Mouse (Mus musculus) right cerebral cortex, postnatal 25 days (tissue): ENCODE results near the gene Raver2.
"Not testable (repeated sequence)": the region's sequence is repeated elsewhere in the genome, so short reads cannot be mapped to it uniquely, and the experiment has no call there.

Experiments used
- DNase-seq: peaks from one replicate; pipeline ENCODE4 v3.0.0; 2022

The Raver2 gene

DNA sequence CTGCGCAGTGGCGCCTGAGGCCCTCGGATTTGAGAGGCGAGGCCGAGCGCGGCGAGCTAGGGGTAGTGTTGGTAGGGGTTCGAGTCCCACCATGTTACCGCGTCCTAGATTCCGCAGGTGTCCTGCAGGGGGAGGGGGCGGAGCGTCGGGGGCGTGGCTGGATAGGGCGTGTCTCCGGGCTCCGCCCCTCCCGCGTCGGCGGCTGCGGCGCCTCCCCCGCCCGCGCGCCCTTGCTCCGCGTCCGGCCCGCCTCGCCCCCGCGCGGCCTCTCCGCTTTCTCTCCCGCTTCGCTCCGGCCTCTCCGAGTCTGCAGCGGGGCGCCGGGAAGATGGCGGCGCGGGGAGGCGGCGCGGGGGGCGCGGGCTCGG lies at the start of gene Raver2:
Gene Raver2 (plus strand): TSS at position 198 of the 368 bp plus-strand sequence.
- DNase-seq, result peak; percentile 53

DNA sequence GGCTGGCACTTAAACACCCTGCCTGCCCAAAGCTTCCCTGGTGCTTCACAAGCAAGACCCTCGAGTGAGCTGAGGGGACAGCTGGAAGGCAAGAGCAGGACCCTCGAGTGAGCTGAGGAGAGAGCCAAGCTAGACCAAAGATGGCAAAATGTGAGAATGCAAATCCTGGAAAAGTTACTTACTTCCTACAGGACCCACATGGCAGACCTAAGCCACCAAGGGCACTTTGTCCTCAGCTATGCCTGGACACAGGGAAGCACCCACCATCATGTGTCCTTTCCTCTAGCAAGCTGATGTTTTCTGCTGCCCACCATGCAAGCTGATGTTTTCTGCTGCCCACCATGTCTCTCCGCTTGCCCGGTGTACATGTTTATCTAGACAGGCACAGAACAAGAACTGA lies 48.2 kb upstream of the Raver2 start, which contains the start of gene Gm10577:
Gene Gm10577 (minus strand): TSS at position 101 of the 400 bp plus-strand sequence.
- no peak for DNase-seq

DNA sequence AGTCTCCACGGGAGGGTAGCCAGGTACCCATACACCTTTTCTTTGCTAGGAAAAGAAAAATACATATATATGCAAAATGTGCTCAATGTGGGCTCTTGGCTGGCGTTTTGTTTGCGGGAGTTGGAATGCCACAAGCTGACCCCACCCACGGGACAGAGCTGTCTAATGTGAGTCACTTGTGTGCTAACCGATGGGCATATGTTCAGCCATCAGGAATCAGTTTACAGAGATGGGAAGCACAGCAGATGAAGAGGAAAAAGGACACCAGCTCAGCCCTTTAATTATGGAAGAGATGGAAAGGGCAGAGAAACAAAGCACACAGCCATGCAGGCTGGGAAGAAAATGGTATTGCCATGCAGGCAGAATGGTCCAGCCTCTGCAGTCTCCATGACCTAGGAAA lies 42.2 kb upstream of the Raver2 start:
- DNase-seq, result peak; percentile 51

DNA sequence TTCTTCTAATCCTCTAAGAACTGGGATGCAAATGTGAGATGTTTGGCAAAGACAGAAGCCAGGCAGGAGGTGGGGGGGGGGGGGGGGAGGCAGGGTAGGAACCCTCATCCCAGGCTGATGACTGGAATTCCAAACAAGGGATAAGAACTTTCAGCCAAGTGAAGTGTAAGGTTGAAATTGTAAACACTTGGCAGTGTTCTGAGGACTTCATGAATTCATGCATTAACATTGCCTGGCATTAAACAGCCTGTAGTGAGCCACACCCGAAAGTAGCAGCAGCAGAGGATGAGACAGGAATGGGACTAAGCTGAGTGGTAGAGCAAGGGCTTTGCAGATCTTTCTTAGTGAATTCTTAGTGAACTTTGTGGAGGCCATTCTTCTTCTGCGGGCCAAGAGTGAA lies 41.8 kb upstream of the Raver2 start:
- DNase-seq, result no peak

DNA sequence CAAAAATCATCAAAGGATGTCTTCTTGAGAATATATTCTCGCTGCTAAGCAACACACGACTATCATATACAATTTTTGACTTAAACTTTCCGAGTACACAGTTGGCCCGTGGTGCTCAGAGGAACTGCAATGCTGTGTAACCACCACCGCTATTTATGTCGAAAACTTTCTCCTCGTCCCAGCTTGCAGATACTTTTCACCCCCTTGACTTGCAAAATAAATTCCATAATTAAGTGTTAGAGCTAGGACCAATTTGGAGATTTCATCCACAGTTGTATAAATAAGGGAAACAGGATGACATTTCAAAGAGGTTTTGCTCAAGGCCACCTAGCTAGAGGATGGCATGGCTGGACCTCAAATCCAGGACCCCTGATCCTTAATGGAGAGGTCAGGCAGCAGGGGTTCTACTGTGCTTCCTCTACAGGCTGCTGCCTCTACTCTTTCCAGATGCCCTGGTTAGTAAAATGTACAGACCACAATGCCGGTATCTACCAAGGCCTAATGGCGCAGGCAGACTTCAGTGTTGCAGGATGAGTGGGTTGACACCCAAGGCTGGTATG lies 40.9 kb upstream of the Raver2 start:
- no peak for DNase-seq

DNA sequence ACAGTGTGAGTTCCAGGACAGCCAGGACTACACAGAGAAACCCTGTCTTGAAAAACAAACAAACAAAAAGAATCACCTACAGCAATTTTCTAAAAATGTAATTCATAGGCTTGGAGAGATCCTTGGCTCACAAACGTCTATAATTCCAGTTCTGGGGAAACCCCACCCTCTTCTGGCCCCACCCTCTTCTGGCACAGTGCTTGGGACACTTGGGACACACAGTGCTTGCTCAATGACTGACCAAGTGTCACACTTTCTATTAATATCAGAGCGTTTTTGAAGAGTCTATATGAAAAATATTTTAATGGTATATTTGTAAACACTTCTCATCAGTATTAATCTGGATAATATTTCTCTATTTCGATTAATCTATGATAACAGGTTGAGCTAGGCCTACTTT lies 35.7 kb upstream of the Raver2 start:
- no peak for DNase-seq

DNA sequence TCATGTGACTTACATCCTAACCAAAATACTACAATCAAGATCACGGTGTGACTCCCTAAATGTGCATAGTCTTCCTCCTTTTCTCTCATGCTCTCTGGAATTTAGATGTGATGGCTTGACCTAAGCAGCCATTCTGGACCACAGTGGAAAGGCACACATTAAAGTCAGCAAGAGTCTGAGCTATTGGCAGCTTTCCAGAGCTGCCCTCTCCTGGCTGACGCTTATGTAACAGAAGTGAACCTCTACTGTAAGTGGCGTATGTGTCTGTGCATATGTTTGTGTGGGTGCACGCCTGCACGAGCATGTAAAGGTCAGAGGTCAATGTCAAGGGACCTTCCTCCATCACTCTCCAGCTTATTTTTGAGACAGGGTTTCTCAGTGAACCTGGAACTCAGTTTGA lies 33.7 kb upstream of the Raver2 start:
- no peak for DNase-seq

DNA sequence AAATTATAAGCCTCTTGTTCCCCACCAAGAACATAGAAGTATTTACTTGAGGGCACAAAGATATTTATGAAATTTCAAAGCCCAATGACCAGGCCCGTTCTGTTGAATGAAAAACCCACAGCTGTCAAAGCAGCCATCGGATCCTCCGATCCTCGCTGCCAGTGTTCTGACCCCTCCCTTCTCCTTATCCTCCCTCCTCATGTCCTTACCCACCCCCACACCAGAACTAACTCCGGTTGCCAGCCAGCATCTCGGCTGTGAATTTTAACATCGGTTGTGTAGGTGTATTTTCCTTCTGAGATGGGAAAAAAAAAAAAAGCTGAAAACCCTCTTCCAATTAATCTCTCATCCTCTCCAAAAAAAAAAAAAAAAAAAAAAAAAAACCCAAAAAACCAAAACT lies 31.6 kb upstream of the Raver2 start:
- DNase-seq, result peak; percentile 52

DNA sequence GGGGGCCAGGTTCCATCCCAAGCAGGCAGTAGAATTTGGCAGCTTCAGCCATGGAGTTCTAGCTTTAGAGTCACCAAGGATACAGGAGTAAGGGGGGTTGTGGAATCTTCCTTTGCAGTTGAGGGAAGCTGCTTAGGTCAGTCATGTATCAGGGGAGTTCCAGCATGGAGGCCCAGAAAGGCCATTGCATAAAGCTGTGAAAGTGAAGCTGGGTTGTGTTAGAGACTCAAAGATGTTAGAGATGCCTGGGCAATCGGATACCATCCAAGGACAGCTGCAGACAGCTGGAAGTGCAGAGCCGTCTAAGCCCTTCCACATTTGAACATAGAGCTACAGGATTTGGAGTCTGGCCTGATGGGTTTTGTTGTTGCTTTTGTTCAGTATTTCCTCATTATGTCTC lies 25.1 kb upstream of the Raver2 start:
- no peak for DNase-seq

DNA sequence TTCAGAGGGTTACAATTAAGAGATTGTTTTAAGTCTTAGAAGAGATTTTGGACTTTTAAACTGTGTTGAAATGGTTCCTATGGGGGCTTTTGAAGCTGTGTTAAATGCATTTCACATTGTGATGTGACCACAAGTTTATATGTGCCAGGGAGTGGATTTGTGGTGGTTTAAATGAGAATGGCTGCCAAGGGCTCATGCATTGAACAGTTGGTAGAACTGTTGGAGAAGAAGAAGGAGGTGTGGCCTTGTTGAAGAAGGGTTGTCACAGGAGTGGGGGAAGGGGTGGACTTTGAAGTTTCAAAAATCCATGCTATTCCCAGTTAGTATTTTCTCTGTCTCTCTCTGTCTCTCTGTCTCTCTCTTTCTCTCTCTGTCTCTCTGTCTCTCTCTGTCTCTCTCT lies 24.6 kb upstream of the Raver2 start:
- no peak for DNase-seq

DNA sequence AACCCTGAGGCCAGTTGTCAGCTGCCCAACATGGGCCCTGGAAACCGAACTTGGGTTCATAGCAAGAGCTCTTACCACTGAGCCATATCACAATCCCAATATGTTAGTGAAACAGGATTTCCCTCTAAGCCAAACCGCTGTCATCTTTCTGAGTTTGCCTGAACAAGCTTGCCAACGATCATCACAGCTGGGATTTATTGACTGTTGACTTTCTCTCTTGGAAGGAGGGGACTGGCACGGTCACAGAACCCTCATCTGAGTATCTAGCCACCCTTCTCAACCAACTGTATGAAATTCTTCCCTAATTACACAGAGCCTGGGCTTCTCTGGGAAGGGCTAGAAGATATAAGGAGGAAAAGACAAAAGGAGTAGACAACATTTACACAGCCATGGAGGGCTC lies 22.2 kb upstream of the Raver2 start:
- DNase-seq, result no peak

DNA sequence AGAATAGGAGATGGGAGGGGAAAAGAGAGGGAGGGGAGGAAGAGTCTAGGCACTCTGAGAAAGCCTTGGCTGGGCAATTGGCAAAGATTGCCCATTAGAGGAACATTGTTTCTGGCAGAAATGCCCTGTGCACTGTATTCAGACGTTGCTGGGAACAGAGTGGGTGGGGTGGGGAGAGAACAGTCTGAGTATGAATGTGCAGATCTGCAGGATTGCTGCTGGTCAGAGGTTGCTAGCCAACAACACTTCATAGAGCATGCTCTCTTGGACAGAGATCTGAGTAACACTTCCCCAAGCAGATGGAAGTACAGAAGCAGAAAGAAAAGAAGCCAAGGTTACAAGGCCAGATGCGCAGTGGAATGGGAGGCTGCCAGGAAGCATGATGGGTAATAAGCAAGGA lies 6.6 kb upstream of the Raver2 start:
- DNase-seq, result no peak

DNA sequence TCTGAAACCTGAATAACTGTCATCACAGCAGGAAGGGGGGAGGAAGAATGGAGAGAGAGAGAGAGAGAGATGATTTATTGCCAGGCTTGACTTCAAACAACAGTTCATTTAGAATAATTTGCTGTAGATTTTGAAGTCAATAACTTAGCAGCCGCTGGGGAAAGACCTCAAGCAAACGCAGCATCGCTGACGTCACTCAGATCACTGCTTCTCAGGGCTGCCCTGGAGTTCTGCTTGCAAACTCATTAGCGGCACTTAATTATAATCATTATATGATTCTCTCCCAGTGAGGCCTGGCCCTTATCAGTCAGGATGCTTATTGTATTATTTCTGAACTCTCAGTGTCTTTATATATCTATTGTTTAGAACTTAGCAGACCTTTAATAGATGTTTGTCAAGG lies 2.4 kb upstream of the Raver2 start:
- DNase-seq, result no peak

DNA sequence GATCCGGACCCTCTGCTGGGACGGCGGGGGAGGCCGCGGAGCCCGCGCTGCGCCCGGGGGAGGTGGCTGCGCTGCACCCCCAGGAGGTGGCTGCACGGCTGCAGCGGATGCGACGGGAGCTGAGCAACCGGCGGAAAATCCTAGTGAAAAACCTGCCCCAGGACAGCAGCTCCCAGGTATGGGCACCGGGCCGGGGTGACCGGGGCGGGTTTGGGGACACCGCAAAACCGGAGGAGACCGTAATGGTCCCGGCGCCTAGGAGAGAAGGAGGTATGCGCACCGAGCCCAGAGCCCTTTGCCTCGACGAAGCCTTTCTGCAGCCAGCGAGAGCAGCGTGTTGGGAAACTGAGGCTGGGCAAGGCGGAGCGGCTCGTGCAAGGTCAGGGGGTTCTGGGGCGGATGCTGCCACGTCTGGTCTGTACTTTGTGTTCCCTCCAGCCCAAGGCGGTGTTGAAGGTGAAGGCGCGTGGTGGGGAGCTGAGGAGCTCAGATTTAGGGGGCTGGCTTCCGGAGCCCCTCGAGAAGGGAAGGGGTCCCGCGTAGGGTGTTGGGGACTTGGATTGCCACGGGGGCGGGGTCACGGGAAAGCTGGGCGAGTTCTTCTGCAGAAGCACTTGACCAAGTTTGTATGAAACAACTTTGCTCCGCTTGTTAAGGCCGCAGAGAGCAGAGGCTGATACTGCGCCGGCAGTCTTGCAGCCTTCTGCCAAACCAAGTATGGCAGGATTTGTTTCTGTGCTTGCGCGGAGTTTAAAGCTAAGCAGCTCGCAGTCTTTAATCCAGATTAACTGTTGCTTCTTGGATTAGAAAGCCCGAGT lies 580 bp downstream of the Raver2 start:
- peak; percentile 35 for DNase-seq

DNA sequence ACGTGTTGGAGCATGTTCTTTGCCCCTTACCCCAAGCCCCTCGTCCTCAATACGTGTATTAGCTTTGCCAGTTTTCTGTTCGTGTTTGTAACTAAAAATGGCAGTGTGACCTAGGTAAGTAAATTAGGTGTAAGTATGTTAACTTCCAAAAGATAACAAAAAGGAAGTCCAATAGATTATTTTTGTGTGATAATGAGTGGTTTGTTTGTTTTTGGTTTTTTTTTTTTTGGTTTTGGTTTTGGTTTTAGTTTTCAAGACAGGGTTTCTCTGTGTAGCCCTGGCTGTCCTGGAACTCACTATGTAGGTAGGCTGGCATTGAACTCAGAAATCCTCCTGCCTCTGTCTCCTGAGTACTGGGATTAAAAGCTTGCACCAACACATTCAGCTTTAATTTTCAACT lies 2.8 kb downstream of the Raver2 start:
- DNase-seq, result no peak

DNA sequence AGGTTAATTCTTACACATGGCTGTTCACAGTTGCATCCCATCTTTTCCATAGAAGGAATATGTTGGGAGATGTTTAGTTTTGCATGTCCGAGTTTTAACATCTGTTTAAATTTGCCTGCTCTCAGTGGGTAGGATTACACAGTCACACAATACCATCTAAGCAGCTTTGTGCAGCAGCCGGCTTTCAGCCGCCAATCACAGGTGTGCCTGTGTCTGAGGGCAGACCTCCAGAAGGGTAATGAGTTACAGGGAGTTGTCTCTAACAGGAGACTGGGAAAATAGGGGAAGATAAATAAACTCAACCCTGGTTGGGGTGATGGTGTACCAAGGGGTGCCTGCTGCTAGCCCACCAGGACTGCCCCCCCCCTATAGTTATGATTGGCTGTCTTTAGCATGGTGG lies 7.6 kb downstream of the Raver2 start:
- no peak for DNase-seq

DNA sequence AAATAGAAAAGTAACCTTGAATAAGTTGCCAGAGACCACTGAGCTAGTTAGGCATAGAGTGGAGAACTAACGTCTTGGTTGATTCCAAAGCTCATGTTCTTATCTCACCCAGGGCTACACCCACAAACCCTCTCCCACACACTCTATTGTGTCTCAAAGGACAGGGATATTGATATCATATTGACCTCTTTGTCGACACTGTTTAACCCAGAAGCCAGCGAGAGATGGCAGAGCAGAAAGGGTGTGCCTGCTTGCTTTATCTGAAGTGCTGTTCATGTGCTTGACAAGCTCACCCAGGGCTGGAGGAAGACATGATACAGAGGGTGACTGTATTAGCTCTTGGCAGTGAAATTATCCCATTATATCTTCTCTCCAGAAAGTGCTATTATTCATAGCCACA lies 11.2 kb downstream of the Raver2 start:
- DNase-seq, result no peak

DNA sequence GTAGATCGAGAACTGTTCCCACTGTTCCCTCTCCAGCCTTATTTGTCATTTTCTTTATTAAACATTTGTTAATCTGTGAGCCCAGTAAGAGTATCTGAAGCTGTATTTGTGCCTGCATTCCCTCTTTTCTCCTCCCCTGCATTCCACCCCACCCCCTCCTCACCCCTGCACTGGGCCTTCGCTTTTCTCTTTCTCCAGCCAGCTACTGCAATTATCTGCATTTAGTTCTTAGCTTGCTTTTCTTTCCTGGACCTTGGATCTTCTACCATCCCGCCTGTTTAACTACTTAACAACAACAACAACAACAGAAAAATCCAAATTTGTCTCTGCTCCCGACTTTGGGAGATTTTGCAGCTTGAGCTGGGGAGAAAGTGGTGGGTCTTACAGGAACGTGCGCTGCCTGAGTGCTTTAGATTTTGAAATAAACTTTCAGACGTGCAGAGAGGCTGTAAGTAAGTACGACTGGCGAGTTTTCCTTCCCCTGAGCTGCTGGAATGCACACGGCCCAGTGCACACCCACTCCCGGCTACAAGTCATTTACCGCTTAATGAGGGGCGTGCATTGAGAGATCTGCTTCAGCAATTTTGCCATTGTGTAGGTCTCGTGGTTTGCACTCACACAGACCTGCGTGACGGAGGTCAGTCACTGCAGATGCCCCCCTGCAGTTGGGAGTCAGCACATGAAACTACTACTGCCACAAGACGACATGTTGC lies 13.5 kb downstream of the Raver2 start:
- DNase-seq, result no peak

DNA sequence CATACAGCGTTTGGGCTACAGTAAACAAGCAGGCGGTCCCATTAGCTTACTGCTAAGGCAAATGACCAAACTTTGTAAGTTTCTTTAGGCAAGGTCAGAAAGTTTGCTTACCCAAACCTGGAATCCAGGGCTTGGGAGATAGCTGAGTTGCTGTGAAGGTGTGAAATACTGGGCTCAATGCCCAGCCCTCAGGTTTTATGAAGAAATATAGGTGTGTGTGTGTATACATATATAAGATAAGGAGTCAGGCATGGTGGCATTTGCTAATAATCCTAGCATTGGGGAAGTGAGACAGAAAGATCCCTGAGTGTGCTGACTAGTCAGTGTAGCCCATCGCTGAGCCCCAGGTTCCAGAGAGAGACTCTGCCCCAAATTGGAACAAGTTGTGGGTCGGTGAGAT lies 16.1 kb downstream of the Raver2 start:
- no peak for DNase-seq

DNA sequence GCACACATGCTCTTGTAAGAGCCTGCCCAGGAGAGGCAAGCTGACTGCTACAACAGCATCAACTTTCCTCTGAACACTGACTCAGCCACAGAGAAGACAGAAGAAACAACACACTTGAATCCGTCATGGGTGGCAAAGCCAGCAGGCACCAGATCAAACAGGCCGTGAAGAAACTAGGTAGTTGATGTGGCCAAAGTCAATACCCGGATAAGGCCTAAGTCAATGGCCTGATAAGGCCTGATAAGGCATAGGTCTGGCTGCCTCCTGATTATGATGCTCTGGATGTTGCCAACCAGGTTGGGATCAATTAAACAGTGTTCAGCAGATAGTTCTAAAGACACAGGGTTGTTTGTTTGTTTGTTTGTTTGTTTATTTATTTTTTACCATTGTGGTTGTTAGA lies 17.3 kb downstream of the Raver2 start:
- DNase-seq, result no peak

DNA sequence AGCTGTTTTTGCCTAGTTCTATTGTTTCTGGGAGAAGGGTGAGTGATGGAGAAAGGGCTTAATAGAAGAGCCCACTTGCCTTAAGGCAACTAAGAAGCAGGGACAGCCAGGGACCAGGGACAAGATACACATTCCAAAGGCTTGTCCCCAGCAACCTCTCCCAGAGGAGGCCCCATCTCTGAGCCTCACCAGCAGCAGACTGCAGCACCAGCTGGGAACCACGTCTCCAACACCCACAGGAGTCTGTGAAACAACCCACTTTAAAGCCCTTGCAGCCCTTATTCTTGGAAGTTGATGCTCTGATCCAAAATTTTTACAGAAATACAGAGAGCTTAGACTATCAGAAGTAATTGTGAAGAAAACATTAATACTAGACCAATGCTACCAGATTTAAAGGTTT lies 18.9 kb downstream of the Raver2 start:
- peak; percentile 31 for DNase-seq

DNA sequence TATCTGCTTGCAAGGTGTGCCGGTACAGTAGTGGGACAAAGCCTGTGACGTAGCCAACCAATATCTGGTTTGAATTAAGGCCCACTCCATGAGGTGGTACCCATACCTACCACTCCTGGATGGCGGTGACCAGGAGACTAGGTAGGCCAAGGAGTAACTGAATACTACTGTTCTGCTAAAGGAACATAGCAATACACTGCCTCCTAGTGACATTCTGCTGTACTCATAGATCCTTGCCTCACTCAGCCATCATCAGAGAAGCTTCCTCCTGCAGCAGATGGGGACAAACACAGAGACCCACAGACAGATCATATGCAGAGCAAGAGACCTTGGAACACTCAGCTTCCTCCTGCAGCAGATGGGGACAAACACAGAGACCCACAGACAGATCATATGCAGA lies 21.8 kb downstream of the Raver2 start:
- not testable (repeated sequence) for DNase-seq

DNA sequence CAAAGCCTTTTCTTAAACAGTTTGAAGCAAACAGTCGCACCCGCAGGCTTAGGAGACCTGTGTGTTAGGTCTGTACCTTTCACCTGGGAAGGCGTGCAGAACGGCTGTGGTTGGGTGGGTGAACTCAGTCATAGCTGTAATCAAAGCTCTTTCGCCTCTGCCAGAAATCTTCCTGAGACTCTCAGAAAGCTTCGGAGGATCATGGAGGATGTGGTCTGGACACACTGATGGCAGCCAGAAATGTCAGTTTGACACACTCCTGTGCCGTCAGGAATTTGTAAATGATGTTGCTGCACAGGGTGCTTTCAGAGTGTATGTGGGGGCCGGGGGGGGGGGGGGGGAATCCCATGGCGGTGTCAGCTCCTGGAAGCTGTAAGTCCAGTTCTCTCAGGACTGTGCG lies 24.5 kb downstream of the Raver2 start:
- no peak for DNase-seq

DNA sequence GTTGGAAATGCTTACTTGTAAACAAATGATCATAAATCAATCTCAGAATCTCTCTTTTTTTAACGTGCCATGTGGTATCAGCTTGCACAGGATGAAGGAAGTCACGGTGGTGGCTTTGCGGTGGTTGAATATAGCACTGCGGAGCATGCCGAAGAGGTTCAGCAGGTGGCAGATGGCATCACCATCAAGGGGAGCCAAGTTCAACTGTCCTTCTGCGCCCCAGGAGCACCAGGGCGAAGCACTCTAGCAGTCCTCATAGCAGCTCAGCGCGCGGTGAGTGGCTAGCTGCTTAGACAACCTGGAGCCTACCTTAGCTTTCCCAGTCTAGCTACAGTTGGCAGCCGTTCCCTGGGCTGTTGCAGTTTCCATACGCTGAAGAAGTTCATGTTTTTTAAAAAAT lies 38.3 kb downstream of the Raver2 start:
- no peak for DNase-seq
